In genomic region chr12:72070327-72071269, GRCm38 (mm10) we compare ENCODE assay signal across 8 mouse cellular contexts. TPM values are rescaled to one million over a fixed set of nuclear protein-coding genes. Genes with fewer than 3 reads are reported as not detected.
DNase-seq lines count a peak whose midpoint lies in the region; ATAC-seq and TF ChIP-seq lines count a peak whose summit lies in the region.

Gpr135 (minus strand) TSS chr12:72071125.

- no peaks in the 10 kb centered on the region for H3K9me3 ChIP-seq in hindbrain, embryonic 14.5 days (ENCODE audit: control insufficient read depth, low read length)

- in situ Hi-C loops in Patski (cut with MboI; ENCODE audit: low pct_unique_long_range_greater_than_20kb), result no loop called here

- no peaks in the 10 kb centered on the region for H3K36me3 ChIP-seq in hindbrain, embryonic 14.5 days (replicated peaks; ENCODE audit: control insufficient read depth, insufficient read depth)

- H3K4me3 ChIP-seq in hindbrain, embryonic 14.5 days (replicated peaks; ENCODE audit: low read length), result peak within 1 kb of the TSS; percentile 76

- TF ChIP-seq CTCF in Patski (IDR thresholded peaks at IDR 0.05), result no peak

- POLR2A ChIA-PET in Patski (lab: Charles Lee), result interaction anchor here (1.1 kb wide), 1 partner anchor 14 kb away, joined by 3 read pairs; no protein-coding TSS in a partner anchor

- peak within 1 kb of the TSS; percentile 90 for H3K9ac ChIP-seq in hindbrain, embryonic 14.5 days

- H3K27ac ChIP-seq in hindbrain, embryonic 14.5 days, result peak within 1 kb of the TSS; percentile 94

- DNase-seq in Patski (ENCODE audit: low read depth, low spot score), result no peak
- peak; percentile 91 to 93 for DNase-seq in cerebellum, postnatal 14 days
- peak; percentile 91 to 93 for DNase-seq in frontal cortex, postnatal 36 days (ENCODE audit: low spot score in 2 of 2)
- DNase-seq in hindbrain, embryonic 14.5 days (ENCODE audit: low spot score), result peak; percentile 88
- DNase-seq in layer of hippocampus, postnatal 36 days, result peak; percentile 87 to 88
- DNase-seq in lung, postnatal 14 days, result peak; percentile 81
- peak; percentile 74 for DNase-seq in ovary, postnatal 14 days (ENCODE audit: low spot score)
- peak; percentile 64 for DNase-seq in thymus, postnatal 0 days (ENCODE audit: low spot score)

- peak within 1 kb of the TSS; percentile 86 for H3K4me2 ChIP-seq in hindbrain, embryonic 14.5 days (replicated peaks)

- under 1% methylated on average over 94 of the region's 94 CpGs for WGBS in hindbrain, embryonic 14.5 days

- H3K27me3 ChIP-seq in Patski, result peaks cover 9% of the 10 kb centered on the region
- H3K27me3 ChIP-seq in hindbrain, embryonic 14.5 days (ENCODE audit: control insufficient read depth, insufficient read depth, low read length), result peaks cover 7% of the 10 kb centered on the region; the same call in 1 of the 2 replicates

- H3K4me1 ChIP-seq in hindbrain, embryonic 14.5 days (replicated peaks; ENCODE audit: control insufficient read depth, insufficient read depth, low read length), result no peaks in the 10 kb centered on the region; the same call in 1 of the 2 replicates

- CTCF ChIA-PET in Patski (lab: Charles Lee), result interaction anchor here (1.1 to 1.8 kb wide), 3 partner anchors 9 to 13 kb away, joined by 4 to 9 read pairs (median 4); no protein-coding TSS in a partner anchor

- peak; percentile 96 for ATAC-seq in Patski
- peak; percentile 92 for ATAC-seq in hindbrain, embryonic 14.5 days (ENCODE audit: low FRiP score)

RNA-seq across cellular contexts. Expression of gene Gpr135, which starts in this region (rescaled TPM):
- 0.71 TPM for polyA plus RNA-seq in Patski (2021)
- polyA plus RNA-seq in hindbrain, embryonic 14.5 days (2014; fragmentation: Nextera tagmentation; extraction: Ambion mirVana), result 7.3 and 9.4 TPM in 2 replicates
- total RNA-seq in layer of hippocampus, postnatal 36 days (2021), result 10 to 100 TPM; 10.9 to 12.1 TPM
- 0.04 and 0.08 TPM in 2 replicates for polyA plus RNA-seq in thymus, postnatal 0 days (2015; fragmentation: Nextera tagmentation; extraction: Ambion mirVana)

Comparison
In these comparisons a context has a peak if more than half of its experiments do, and no peak if none do; other contexts are left out.
1. Peak in ATAC-seq in Patski; RNA of the gene not detected or under 1 TPM.
2. Peak in DNase-seq in thymus, postnatal 0 days; RNA of the gene not detected or under 1 TPM.